Mouse (Mus musculus) heart, embryonic 14.5 days (tissue): ENCODE results near the gene Gm9999. TPM values are rescaled to one million over a fixed set of nuclear protein-coding genes. Genes with fewer than 3 reads are reported as not detected.
A peak's percentile ranks its signal among the peaks of the same experiment; 100 is the strongest.

ENCODE experiments used
- ATAC-seq: fragments of 200-750 bp; cut with Nextera tagmentation; 2 replicates; pipeline ENCODE4 v1.8.0; 2017; ENCODE audit warnings: low read depth, moderate TSS enrichment; ENCODE audit not compliant: insufficient number of reproducible peaks, insufficient read depth, low FRiP score
- H3K27ac ChIP-seq, 2 experiments: fragments of 200-500 bp in 1 of 2; fragments of 300-500 bp in 1 of 2; sonication (generic) in 1 of 2; replicated peaks in 1 of 2; 2 replicates each; pipeline ENCODE4 v1.5.1; 2012 to 2014; ENCODE audit warnings: low read depth in 2 of 2, low read length in 2 of 2, control low read depth in 1 of 2, mild to moderate bottlenecking in 1 of 2, mixed read lengths in 1 of 2; ENCODE audit not compliant: control insufficient read depth in 1 of 2, insufficient read depth in 1 of 2
- H3K27me3 ChIP-seq: fragments of 300-500 bp; sonication (generic); 2 replicates; pipeline ENCODE4 v1.6.1; 2014; ENCODE audit warnings: mild to moderate bottlenecking, low read length, control low read depth; ENCODE audit not compliant: control insufficient read depth, insufficient read depth
- H3K36me3 ChIP-seq: fragments of 300-500 bp; sonication (generic); 2 replicates; pipeline ENCODE4 v1.6.1; 2014; ENCODE audit warnings: mild to moderate bottlenecking, control low read depth, low read length, mixed read lengths; ENCODE audit not compliant: control insufficient read depth, insufficient read depth
- H3K4me1 ChIP-seq, 2 experiments: fragments of 200-500 bp in 1 of 2; fragments of 300-500 bp in 1 of 2; sonication (generic) in 1 of 2; 2 replicates each; pipeline ENCODE4 v1.6.1; 2012 to 2014; ENCODE audit warnings: low read length in 2 of 2, control low read depth in 1 of 2, mixed read lengths in 1 of 2; ENCODE audit not compliant: control insufficient read depth in 2 of 2, insufficient read depth in 2 of 2
- H3K4me2 ChIP-seq: fragments of 300-500 bp; sonication (generic); 2 replicates; pipeline ENCODE4 v1.6.1; 2014; ENCODE audit warnings: mild to moderate bottlenecking, low read length
- H3K4me3 ChIP-seq, 2 experiments: fragments of 200-500 bp in 1 of 2; fragments of 300-500 bp in 1 of 2; sonication (generic) in 1 of 2; 2 replicates each; pipeline ENCODE4 v1.5.1; 2012 to 2014; ENCODE audit warnings: low read length in 2 of 2, mild to moderate bottlenecking in 2 of 2, control low read depth in 1 of 2, low read depth in 1 of 2, moderate library complexity in 1 of 2; ENCODE audit not compliant: control insufficient read depth in 1 of 2, insufficient read depth in 1 of 2
- H3K9ac ChIP-seq: fragments of 300-500 bp; sonication (generic); 2 replicates; pipeline ENCODE4 v1.6.1; 2014; ENCODE audit warnings: mild to moderate bottlenecking, low read length
- H3K9me3 ChIP-seq: fragments of 300-500 bp; sonication (generic); 2 replicates; pipeline ENCODE4 v1.6.1; 2016; ENCODE audit warnings: low read length, control low read depth; ENCODE audit not compliant: control insufficient read depth
- WGBS: fragments of 180-500 bp; shearing (Covaris S2); extraction: QIAGEN DNeasy Blood & Tissue Kit; methylation state at CpG from one replicate; pipeline ENCODE4 v1.1.7; 2014; 5-methylcytosine and 5-hydroxymethylcytosine counted together
- polyA plus RNA-seq: library from polyadenylated mRNA; unstranded; fragments of >200 nt; fragmentation: Nextera tagmentation; extraction: Ambion mirVana; gene quantifications from 2 replicates; pipeline ENCODE4 v1.2.1, GENCODE M21; 2014

Gm9999 gene
- polyA plus RNA-seq, 1 experiment from 2014 or later, result not detected

DNA sequence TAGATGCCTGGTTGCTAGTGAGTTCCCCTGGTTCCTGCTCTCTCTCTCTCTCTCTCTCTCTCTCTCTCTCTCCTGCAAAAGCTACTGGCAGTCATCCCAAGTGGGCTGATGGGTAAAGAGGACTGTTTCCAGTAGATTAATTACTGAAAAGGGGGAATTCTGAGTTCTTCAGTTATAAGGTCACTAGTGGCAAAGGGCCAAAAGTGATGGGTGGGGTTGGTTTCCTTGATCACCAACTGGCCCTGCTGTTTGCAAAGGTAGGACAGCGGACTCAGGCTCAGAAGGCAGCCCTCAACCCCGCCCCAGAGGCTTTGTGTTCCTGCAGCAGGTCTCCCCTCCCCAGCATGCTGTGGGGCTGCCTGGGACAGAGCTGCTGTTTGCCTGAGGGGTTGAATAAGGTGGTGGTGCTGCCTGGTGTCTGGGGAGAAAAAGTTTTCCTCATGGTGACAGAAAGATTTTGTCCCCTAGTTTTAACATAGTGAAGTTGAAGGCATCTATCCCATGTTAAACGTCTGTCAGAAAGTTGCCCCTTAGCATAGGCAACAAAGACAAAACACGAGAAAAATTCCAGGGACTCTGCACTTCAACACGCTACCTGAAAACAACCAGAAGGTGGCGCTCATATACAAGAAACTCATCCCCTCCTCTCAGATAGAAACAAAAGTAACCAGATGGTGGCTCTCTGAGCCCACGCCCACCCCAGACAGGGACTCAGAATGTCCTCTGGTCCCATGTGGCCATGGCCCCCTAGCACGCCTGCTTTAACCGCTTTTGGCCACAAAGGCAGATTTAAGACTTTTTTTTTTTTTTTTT lies 20.4 kb upstream of the Gm9999 start:
- Histone ChIP-seq H3K4me2 (peak overlapping the region; percentile 49), H3K9ac (peak overlapping the region; percentile 60; the same call in 1 of the 2 replicates), H3K36me3 (no peaks in the 10 kb centered on the region), H3K27me3 (no peaks in the 10 kb centered on the region), H3K27ac (peak overlapping the region; percentile 68 to 83), H3K4me1 (peaks cover 8 to 15% of the 10 kb centered on the region in 2 experiments), H3K9me3 (no peaks in the 10 kb centered on the region), H3K4me3 (no peak overlapping the region)
- peak; percentile 60; the same call in 1 of the 2 replicates for ATAC-seq
- under 1% methylated on average over 9 of the region's 9 CpGs for WGBS

DNA sequence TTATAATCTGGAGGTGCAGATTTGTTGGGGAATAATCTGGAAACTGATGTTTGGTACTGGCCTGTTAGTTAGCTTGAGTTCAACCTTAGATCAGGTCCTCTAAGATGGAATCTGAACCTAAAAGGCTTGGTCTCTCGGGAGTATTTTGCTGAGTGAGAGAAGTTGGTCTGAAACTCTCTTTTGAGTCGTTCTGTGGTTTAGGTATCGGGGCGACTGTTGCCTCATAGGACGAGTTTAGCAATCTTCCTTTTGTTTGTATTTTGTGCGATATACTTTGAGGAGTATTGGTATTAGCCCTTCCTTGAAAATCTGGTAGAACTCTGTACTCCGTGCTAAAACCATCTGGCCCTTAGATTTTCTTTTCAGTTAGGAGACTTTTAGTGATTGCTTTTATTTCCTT lies 19.3 kb upstream of the Gm9999 start:
- ATAC-seq, result no peak
- Histone ChIP-seq H3K27ac (no peak overlapping the region), H3K36me3 (no peaks in the 10 kb centered on the region), H3K9ac (no peak overlapping the region), H3K4me1 (peaks cover 6 to 15% of the 10 kb centered on the region in 2 experiments), H3K4me3 (no peak overlapping the region), H3K27me3 (no peaks in the 10 kb centered on the region), H3K9me3 (no peaks in the 10 kb centered on the region), H3K4me2 (no peak overlapping the region)
- 72% methylated on average over 7 of the region's 7 CpGs for WGBS

DNA sequence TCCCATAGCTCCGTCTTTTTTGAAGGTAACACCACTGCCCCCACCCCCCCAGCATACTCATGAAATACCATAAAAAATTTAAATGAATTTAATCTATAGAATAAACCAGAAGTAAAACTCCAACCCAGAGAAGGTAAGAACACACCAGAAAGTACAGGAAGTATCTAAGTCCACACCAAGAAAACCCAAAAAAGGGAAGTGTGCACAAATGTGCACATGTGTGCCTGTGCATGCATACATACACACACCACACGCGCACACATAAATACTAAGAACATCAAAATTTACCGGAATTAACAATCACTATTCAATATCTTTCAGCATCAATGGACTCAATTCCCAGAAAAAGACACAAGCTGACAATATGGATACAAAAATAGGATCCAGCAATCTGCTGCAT lies 13.5 kb upstream of the Gm9999 start:
- Histone ChIP-seq H3K4me2 (no peak overlapping the region), H3K27me3 (no peaks in the 10 kb centered on the region), H3K27ac (no peak overlapping the region), H3K4me3 (no peak overlapping the region), H3K4me1 (no peaks in the 10 kb centered on the region), H3K9ac (no peak overlapping the region), H3K9me3 (no peaks in the 10 kb centered on the region), H3K36me3 (no peaks in the 10 kb centered on the region)
- ATAC-seq, result no peak
- 89% methylated on average over 4 of the region's 4 CpGs for WGBS

DNA sequence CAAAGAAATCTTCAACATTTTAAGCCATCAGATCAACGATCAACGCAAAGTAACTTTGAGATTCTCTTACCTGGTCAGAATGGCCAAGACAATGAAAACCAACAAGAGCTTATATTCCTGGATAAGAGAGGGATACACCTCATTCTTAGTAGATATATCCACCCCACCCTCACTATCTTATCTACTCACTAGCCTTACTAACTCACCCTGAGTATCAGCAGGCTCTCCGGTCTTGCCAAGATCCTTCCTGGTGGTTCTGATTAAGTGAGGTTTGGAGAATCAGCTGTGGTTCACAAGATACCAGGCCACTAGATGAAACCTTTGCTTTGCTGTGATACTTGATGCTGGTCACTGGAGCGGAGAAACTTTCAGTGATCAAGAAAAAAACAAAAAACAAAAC lies 8.7 kb upstream of the Gm9999 start:
- no peak overlapping the region for H3K9ac ChIP-seq
- 86% methylated on average over 4 of the region's 4 CpGs for WGBS

DNA sequence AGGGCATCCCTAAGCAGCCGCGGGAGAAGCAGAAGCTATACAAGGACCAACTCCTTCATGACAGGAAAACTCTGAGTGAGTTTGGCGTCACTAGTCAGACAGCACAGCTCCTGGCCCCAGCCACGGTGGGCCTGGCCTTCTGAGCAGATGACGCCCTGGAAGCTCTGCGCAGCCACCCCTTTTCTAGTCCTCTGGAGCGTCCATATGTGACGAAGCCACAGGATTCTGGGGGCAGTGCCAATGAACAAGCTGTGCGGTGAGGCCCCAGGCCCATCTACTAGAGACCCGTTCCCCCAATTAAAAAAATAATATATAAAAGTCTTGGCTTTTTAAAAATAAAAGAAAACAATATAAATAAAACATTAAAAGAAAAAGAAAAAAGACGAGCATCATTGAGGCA lies 7.9 kb upstream of the Gm9999 start:
- Histone ChIP-seq H3K9me3 (no peaks in the 10 kb centered on the region), H3K4me2 (no peak overlapping the region), H3K4me3 (no peak overlapping the region), H3K27me3 (no peaks in the 10 kb centered on the region), H3K36me3 (no peaks in the 10 kb centered on the region), H3K27ac (no peak overlapping the region), H3K4me1 (no peaks in the 10 kb centered on the region), H3K9ac (no peak overlapping the region)
- ATAC-seq, result no peak
- 84% methylated on average over 11 of the region's 11 CpGs for WGBS

More for the DNA sequence above, 8.7 kb upstream of the Gm9999 start:
- H3K4me3 ChIP-seq, result no peak overlapping the region
- no peaks in the 10 kb centered on the region for H3K27me3 ChIP-seq
- no peak overlapping the region for H3K27ac ChIP-seq
- H3K4me1 ChIP-seq, result no peaks in the 10 kb centered on the region
- no peaks in the 10 kb centered on the region for H3K36me3 ChIP-seq
- ATAC-seq, result no peak
- no peak overlapping the region for H3K4me2 ChIP-seq
- H3K9me3 ChIP-seq, result no peaks in the 10 kb centered on the region

DNA sequence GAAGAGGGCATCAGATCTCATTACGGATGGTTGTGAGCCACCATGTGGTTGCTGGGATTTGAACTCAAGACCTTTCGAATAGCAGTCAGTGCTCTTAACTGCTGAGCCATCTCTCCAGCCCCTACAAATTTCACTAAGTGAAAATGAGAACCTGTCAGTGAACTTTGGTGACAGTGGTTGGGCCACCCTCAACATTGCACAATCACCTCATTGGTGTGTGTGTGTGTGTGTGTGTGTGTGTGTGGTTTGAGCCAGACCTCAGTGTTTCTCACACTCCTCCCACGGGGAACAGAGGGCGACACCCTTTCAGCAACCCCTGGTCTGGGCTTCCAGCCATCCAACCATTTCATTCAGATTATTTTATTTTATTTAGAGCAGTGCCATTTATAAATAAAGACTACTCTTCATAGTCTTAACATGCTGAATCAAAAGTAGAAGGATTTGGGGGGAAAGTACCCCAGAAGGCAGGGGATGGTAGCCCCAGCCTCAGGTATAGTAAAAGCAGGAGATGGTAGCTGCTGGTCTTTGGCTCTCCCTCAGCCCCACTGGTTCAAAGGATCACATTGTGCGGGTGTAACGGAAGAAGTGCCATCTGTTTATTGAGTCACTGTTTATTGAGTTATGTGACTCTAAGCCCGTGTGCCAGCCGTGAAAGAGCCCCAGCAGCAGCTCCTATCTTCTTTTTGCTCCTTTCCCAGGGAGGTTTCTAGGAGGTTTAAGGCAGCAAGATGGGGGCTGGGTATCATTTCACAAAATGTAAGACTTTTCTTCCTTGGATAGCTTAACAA lies 2.5 kb downstream of the Gm9999 start:
- H3K9ac ChIP-seq, result no peak overlapping the region
- H3K4me3 ChIP-seq, result no peak overlapping the region
- H3K27me3 ChIP-seq, result no peaks in the 10 kb centered on the region
- ATAC-seq, result no peak
- H3K9me3 ChIP-seq, result no peaks in the 10 kb centered on the region
- H3K4me1 ChIP-seq, result peaks cover 0 to 6% of the 10 kb centered on the region in 2 experiments; a peak in 1 of 4 replicates
- 59% methylated on average over 8 of the region's 8 CpGs for WGBS
- peaks cover 10% of the 10 kb centered on the region; the same call in 1 of the 2 replicates for H3K36me3 ChIP-seq
- no peak overlapping the region for H3K4me2 ChIP-seq
- H3K27ac ChIP-seq, result no peak overlapping the region; a peak in 1 of 4 replicates

DNA sequence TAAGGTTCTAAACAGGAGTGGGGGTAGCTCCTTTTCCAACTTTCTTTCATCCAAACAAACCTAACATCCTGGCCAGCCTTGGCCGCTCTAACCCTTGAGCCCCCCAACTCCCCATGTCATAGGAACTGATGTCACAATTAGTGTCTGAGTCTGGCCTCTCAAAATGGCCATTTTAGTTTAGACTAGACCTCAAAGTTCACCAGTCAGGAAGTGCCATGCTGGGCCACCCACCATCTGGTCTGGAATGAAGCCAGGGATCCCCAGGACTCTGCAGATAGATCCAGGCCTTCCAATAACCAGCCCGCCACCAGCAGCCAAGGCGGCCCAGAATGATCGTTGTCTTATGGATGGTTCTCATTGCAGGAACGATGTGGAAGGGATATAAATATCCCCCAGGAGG lies 3.3 kb downstream of the Gm9999 start:
- ATAC-seq, result no peak
- no peak overlapping the region for H3K4me2 ChIP-seq
- peak overlapping the region in 1 of 2 experiments; percentile 62; a peak in 3 of 4 replicates for H3K27ac ChIP-seq
- WGBS, result 52% methylated on average over 5 of the region's 5 CpGs
- H3K36me3 ChIP-seq, result peaks cover 15% of the 10 kb centered on the region
- no peaks in the 10 kb centered on the region for H3K27me3 ChIP-seq
- H3K4me1 ChIP-seq, result peaks cover 0 to 6% of the 10 kb centered on the region in 2 experiments; a peak in 1 of 4 replicates
- H3K9me3 ChIP-seq, result no peaks in the 10 kb centered on the region
- no peak overlapping the region for H3K9ac ChIP-seq
- no peak overlapping the region for H3K4me3 ChIP-seq
